Mouse (Mus musculus) myocyte (in vitro differentiated cells): ENCODE data around the gene Nfya.

Source experiments
- CEBPB ChIP-seq: IDR thresholded peaks from 2 replicates; pipeline ENCODE4 v1.6.1; 2011; ENCODE audit warnings: mild to moderate bottlenecking, moderate library complexity; ENCODE audit not compliant: poor library complexity, insufficient read depth, severe bottlenecking
- POLR2A ChIP-seq: IDR thresholded peaks from one replicate; pipeline ENCODE4 v1.6.1; 2011; ENCODE audit warnings: low read depth, mild to moderate bottlenecking, control low read depth, moderate library complexity; ENCODE audit not compliant: insufficient read length
- USF1 ChIP-seq: IDR thresholded peaks from one replicate; pipeline ENCODE4 v1.6.1; 2011; ENCODE audit warnings: low read depth, mild to moderate bottlenecking, control low read depth, moderate library complexity

DNA sequence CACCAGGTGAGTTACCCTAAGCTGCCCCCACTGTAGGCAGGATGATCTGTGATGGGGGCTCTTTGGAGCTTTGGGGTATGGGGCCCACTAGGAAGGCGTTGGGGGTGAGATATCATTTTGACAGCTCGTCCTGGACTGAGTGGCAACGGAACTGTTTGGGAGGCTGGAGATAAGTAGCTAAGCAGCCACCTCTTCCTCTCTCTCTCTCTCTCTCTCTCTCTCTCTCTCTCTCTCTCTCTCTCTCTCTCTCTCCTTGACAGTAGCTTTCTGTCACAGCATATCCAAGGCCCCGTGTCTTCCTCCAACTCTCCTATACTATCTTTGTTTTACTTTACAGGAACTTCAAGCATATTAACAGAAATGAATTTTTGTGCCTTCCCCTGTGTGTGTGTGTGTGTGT lies 49.2 kb downstream of the Nfya start:
- TF ChIP-seq CEBPB (no peak), POLR2A (no peak), USF1 (no peak)
